Mouse (Mus musculus) right cerebral cortex, postnatal 36 days (tissue): Measurements from ENCODE around the gene Ngfr.

ENCODE experiments used
- DNase-seq, 2 experiments: peaks; one replicate each; pipeline ENCODE4 v3.0.0; 2022; ENCODE audit warnings: low spot score in 2 of 2, mixed read lengths in 1 of 2

Ngfr gene

GRCm38 (mm10) chr11:95520456-95521072 lies 67.0 kb downstream of the Ngfr start:
- DNase-seq: peak; percentile 76 to 82

- DNase-seq: no peak
Measured at GRCm38 (mm10) chr11:95519996-95520395, 67.5 kb downstream of the Ngfr start.

- no peak for DNase-seq
Measured at GRCm38 (mm10) chr11:95519299-95519698, 68.2 kb downstream of the Ngfr start.
